Mouse (Mus musculus): ENCODE data around the gene Tanc1.

Tanc1 gene

GRCm38 (mm10) chr2:59681181-59681580 is 69.3 kb downstream of the Tanc1 start:
- DNase-seq (ENCODE audit: low spot score in 2 of 2) = no peak

GRCm38 (mm10) chr2:59684864-59685605 is 73.2 kb downstream of the Tanc1 start:
- DNase-seq (ENCODE audit: low spot score in 2 of 2) = no peak

DNA sequence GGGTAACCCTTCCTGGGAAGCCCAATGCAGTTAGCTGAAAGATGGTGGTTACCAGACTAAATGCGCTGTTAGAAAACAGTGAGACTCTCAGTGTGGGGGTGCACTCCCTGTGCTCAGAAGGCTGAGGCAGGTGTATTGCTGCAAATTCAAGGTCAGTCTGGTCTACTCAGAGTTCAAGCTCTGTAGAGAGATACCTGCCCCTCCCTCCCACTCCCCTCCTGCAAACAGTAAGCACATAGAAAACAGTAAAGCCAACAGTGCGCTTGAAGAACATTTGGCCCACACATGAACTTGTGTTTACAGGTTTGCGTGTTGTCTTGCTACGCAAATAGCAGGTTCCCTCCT is 73.7 kb downstream of the Tanc1 start:
- no peak for DNase-seq (ENCODE audit: low spot score in 2 of 2)

DNA sequence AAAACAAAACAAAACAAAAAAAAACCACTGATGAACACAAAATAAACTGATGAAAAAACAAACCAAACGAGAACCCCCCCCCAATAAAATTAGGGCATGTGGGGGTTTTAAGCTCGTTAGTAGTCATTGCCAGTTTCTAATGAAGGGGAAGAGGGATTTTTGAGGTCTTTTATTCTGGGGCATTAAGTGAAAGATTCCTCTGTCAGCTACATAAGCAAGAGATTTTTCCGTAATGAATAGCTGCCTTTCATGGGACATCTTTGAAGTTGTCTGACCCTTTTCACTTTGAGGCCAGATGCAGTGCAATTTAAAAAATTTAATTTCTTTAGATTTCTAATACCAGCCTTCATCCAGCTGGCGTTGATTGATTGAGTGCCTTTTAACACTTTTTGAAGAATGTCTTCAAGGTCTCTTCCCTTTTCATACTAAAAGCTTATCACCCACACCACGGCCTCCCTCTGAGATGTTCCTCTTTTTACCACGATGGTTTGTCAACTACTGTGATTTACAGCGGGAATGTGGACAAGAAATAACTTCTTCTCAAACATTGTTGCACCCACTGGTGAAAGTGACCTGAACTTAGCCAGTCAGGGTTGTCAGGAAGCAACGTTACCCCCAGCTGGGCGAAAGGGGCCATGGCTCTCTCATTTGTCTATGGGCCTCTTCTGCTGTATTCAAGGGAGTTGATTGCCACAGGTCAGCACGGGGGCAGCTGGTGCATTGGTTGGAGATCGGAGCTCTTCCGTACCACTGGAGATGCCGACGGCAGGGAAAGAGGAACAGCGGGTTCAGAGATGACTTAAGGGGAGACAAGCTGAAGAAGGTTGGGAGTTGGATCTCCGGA is 76.6 kb downstream of the Tanc1 start:
- no peak for DNase-seq (ENCODE audit: low spot score in 2 of 2)

- DNase-seq (ENCODE audit: low spot score in 2 of 2) = no peak
These were observed 79.3 kb downstream of the Tanc1 start for GRCm38 (mm10) chr2:59691112-59691511.

DNA sequence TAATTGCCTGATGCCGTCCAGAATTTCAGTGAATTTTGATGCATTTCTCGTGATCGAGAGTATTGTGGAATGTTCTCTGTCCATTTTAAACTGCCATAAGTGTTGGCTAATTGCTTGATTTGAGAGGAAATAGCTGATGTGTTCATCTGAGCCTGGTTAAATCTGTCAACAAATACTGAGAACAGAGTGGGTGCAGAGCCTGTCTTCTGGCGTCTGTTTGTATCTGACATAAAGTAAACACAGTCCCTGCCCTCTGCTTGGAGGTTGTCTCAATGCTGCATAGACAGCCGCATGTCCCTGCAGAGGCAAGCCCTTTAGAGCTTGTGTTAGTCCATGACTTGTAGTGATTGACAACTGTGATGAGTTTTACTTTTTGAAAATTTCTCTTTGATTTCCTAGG is 81.6 kb downstream of the Tanc1 start:
- no peak for DNase-seq (ENCODE audit: low spot score in 2 of 2)

DNA sequence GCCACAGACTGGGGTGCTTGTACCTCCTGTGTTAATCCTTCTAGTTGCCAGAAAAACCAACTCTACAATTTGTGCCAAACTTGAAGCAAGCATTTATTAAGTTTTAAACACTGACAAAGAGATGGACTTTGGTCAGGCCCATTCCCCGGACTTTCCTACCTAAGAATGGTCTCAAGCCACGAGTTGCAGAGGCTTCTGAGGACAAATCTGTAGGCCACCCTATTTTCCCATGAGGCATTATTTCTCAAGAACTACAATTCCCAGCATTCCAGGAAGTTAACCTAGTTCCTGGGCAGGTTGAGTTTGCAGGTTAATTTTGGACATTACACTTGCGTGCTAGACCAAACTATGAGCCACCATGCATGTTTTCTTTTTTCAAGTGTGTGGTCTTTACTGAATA is 85.3 kb downstream of the Tanc1 start:
- no peak for DNase-seq (ENCODE audit: low spot score in 2 of 2)

DNA sequence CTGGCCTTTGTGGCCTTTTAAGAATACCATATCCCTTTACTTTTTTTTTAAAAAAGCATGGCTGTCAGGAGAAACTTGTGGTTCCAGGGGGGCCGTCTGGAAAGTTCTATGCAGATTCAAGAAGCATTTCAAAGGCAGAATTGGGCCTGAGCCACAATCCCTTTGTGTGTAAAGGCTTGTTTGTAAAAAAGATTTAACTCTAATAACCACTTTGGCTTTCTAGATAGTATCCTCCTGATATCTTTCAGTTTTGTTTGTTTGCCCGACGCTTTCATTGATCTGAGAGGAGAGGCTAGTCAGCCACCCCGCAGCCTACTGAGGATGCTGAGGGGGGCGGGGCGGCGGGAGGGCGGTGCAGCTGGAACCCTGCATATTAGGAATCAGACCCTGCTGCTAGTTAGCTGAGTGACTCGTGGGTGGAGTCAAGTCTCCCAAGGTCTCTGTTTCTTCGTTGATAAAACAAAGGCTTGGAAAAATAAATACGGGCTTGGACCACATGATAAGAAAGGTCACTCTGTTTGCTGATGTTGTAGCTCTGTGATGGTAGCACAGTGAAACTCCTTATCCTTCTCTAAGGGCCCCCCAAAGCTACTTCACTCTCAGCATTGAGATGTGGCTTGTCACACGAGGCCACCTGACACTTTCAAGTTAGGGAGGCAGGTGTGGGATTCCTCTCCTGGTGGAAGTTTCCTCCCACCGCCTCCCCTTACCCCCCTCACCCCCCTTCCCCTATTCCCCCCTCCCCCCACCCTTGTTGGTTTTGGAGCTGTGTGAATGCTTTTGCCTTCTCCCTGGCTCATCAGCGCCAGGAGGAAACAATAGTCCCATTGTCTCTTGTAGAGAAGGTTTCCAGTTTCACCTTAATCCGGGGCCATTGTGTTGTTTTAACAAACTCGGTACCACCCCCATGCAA is 86.1 kb downstream of the Tanc1 start:
- DNase-seq (ENCODE audit: low spot score in 2 of 2) = no peak

- no peak for DNase-seq (ENCODE audit: low spot score in 2 of 2)
These were observed 86.9 kb downstream of the Tanc1 start for GRCm38 (mm10) chr2:59698635-59699300.

DNA sequence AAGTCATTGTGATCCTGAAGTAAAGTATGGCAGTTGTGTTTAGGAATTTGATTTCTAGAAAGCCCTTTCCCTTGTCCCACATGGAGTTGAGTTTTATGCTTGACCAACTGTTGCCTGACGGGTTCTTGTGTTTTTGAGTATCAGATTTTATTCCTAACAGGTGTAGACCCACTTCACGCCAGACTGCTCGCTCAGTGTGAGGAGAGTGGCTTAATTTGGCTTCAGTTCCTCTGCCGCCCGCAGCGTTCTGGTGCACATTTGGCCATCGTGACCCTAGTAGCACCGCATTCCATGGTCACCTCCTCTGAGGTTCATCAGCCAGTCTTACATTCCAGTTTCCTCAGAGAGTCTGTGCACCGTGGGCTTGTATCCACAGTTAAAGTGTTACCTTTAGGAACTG is 88.1 kb downstream of the Tanc1 start:
- DNase-seq (ENCODE audit: low spot score in 2 of 2) = no peak

DNA sequence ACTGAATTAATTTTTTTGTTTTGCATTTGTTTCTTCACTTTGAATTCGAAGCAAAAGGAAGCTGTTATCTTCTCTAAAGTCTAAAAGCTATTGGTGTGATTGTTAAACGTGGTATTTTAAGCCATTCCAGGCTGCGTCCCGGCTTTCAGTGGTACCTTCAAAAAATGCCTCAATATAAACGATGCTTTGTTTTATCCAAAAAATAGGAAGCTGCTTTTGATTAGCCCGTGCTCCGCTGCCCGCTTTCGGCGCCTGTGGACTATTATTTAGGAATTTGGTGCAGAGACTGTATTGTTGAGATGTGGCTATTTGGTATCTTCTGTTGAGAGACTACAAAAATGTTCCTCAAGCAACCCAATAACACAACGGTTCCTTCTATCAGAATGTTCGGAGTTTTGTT is 93.4 kb downstream of the Tanc1 start:
- DNase-seq (ENCODE audit: low spot score in 2 of 2) = no peak

- no peak for DNase-seq (ENCODE audit: low spot score in 2 of 2)
These were observed 95.0 kb downstream of the Tanc1 start for GRCm38 (mm10) chr2:59706806-59707205.

DNA sequence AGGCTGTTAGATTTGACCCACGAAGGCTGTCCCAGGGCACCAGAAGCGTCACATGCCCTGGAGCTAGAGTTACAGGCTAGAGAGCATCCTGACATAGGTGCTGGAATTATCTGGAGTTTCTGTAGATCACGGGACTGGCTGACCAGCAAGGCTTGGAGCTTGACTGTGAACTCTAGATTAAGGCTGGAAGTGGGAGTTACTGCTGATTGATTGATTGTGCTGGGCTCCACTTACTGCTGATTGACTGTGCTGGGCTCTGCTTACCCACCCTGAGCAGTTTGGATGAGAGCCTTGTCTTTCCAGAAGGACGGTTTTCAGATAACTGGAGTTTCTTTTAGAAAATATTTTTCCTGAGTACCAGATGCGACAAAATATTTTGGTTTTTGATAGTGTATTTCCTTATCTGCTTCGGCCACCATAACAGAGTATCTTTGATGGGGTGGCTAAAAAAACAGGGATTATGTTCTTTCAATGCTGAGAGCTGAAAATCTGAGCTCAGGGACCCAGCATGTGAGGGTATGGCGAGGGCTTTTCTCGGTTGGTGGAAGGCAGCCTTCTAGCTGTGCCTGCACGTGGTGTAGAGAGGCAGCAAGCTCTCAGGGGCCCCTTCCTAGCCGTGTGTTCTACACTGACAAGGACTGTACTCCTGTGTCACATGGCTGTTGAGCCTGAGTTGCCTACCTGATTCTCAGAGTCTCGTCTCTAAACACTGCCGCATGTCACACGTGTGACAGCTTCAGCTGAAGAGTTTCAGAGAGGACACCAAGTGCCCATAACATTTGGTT is 96.3 kb downstream of the Tanc1 start:
- no peak for DNase-seq (ENCODE audit: low spot score in 2 of 2)

GRCm38 (mm10) chr2:59710771-59711170 is 98.9 kb downstream of the Tanc1 start:
- DNase-seq (ENCODE audit: low spot score in 2 of 2) = no peak

DNA sequence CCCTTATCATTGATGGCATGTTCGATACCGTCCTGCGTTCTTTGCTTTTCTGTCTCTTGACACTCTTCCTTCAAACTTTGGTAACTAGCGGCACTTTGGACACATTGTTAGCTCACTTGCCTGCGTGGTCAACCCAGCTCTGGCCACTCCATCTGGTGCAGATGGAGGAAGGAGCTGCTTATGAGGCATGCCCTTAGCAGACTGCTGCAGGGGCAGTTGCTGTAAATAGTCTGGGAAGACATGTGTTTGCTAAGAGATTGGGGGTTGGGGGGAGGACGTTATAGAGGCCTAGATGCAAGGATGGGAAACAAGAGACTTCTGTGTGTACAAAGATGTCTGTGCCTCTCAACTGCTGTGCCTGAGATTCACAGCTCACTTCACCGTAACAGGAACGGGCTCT is 100.2 kb downstream of the Tanc1 start:
- no peak for DNase-seq (ENCODE audit: low spot score in 2 of 2)

GRCm38 (mm10) chr2:59712484-59712883 is 100.6 kb downstream of the Tanc1 start:
- DNase-seq (ENCODE audit: low spot score in 2 of 2) = no peak

- DNase-seq (ENCODE audit: low spot score in 2 of 2) = no peak
These were observed 102.0 kb downstream of the Tanc1 start for GRCm38 (mm10) chr2:59713626-59714556.

GRCm38 (mm10) chr2:59714992-59715391 is 103.2 kb downstream of the Tanc1 start:
- DNase-seq (ENCODE audit: low spot score in 2 of 2) = no peak

DNA sequence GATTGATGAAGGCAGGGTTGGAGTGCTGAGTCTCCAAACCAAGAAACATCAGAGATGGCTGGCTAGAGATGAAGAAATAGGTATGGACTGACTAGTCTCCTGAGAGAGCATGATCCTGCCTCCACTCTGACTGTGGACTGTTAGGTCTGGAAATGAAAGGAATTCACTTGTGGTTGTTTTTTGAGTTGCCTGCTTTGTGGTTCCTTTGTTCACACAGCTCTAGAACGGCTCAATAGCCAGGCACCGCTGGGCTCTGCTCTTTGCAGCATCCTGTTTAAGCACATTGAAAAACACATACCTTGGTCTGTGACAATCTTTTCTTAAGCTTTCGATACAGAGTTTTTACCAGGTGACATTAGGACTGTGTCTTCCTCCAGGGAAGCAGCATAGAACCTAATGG is 104.6 kb downstream of the Tanc1 start:
- DNase-seq (ENCODE audit: low spot score in 2 of 2) = no peak

Data from frontal cortex, postnatal 14 days (tissue).